Mouse (Mus musculus) left cerebral cortex, adult 2 months (tissue): ENCODE results near the gene Rxfp3. TPM values are rescaled to one million over a fixed set of nuclear protein-coding genes. Genes with fewer than 3 reads are reported as not detected.
"Not testable (repeated sequence)": the region's sequence is repeated elsewhere in the genome, so short reads cannot be mapped to it uniquely, and the experiment has no call there.

Experiments
- DNase-seq, 2 experiments: peaks; one replicate each; pipeline ENCODE4 v3.0.0; 2021 to 2022; ENCODE audit warnings: low spot score in 2 of 2, mixed read lengths in 1 of 2; ENCODE audit errors: extremely low spot score in 1 of 2
- H3K27ac ChIP-seq: fragments of 200-600 bp; 2 replicates; pipeline ENCODE4 v1.8.1; 2022
- H3K4me3 ChIP-seq: fragments of 200-600 bp; 2 replicates; pipeline ENCODE4 v1.8.1; 2022
- CTCF ChIP-seq: fragments of 200-600 bp; IDR thresholded peaks from 2 replicates; pipeline ENCODE4 v1.8.1; 2022; ENCODE audit warnings: antibody characterized with exemption, mild to moderate bottlenecking, moderate library complexity
- intact Hi-C: fragments of 180-260 bp; cut with DNase I; formaldehyde crosslinking; loops from one replicate; pipeline ENCODE4 v1.15.1; 2025
- total RNA-seq, 2 experiments: library from RNA; stranded (reverse); gene quantifications; 2 replicates each; pipeline ENCODE4 v1.2.3; 2021

The Rxfp3 gene
- total RNA-seq, 2 experiments from 2014 or later: 3.1 to 3.8 TPM

- intact Hi-C loops: no loop called here
- H3K27ac ChIP-seq: no peak overlapping the region
- DNase-seq: no peak
- no peak for TF ChIP-seq CTCF
- H3K4me3 ChIP-seq: no peak overlapping the region
Measured at GRCm38 (mm10) chr15:11026801-11027561, 10.8 kb downstream of the Rxfp3 start.

GRCm38 (mm10) chr15:11014931-11015330 is 22.9 kb downstream of the Rxfp3 start:
- intact Hi-C loops: no loop called here

GRCm38 (mm10) chr15:11010976-11011548 is 26.7 kb downstream of the Rxfp3 start:
- no peak for TF ChIP-seq CTCF
- intact Hi-C loops: no loop called here
- no peak overlapping the region for H3K4me3 ChIP-seq
- no peak for DNase-seq
- H3K27ac ChIP-seq: no peak overlapping the region

More at GRCm38 (mm10) chr15:11014931-11015330, 22.9 kb downstream of the Rxfp3 start:
- H3K4me3 ChIP-seq: no peak overlapping the region
- TF ChIP-seq CTCF: no peak
- DNase-seq: no peak
- no peak overlapping the region for H3K27ac ChIP-seq

GRCm38 (mm10) chr15:11008756-11009155 is 29.0 kb downstream of the Rxfp3 start:
- no peak for DNase-seq
- Histone ChIP-seq H3K4me3 (no peak overlapping the region), H3K27ac (no peak overlapping the region)
- intact Hi-C loops: loop anchor here (1.0 kb wide), 1 partner anchor 374 kb away; no protein-coding TSS in a partner anchor
- peak; percentile 53 for TF ChIP-seq CTCF

GRCm38 (mm10) chr15:11004646-11005045 is 33.1 kb downstream of the Rxfp3 start:
- TF ChIP-seq CTCF: no peak
- no peak for DNase-seq
- intact Hi-C loops: no loop called here
- no peak overlapping the region for H3K4me3 ChIP-seq
- H3K27ac ChIP-seq: no peak overlapping the region

- intact Hi-C loops: no loop called here
- Histone ChIP-seq H3K4me3 (no peak overlapping the region), H3K27ac (no peak overlapping the region)
- no peak for DNase-seq
- no peak for TF ChIP-seq CTCF
Measured at GRCm38 (mm10) chr15:11003791-11004190, 34.0 kb downstream of the Rxfp3 start.

GRCm38 (mm10) chr15:11000421-11000820 is 37.4 kb downstream of the Rxfp3 start, which contains the start of gene Slc45a2:
TSS of gene Slc45a2 (plus strand) at chr15:11000721.
- DNase-seq: no peak
- H3K27ac ChIP-seq: no peak within 1 kb of the TSS
- no peak for TF ChIP-seq CTCF
- intact Hi-C loops: no loop called here
- no peak within 1 kb of the TSS; the same call in 1 of the 2 replicates for H3K4me3 ChIP-seq

- Histone ChIP-seq H3K4me3 (no peak overlapping the region; the same call in 1 of the 2 replicates), H3K27ac (no peak overlapping the region)
- intact Hi-C loops: no loop called here
- no peak for TF ChIP-seq CTCF
- no peak for DNase-seq
Measured at GRCm38 (mm10) chr15:10999832-11000231, 38.0 kb downstream of the Rxfp3 start.

GRCm38 (mm10) chr15:10991566-10991965 is 46.2 kb downstream of the Rxfp3 start:
- TF ChIP-seq CTCF: peak; percentile 44
- no peak for DNase-seq
- no peak overlapping the region for H3K27ac ChIP-seq
- H3K4me3 ChIP-seq: no peak overlapping the region
- intact Hi-C loops: loop anchor here (2.0 kb wide), 1 partner anchor 71 kb away; no protein-coding TSS in a partner anchor

- intact Hi-C loops: loop anchor here (2.0 kb wide), 1 partner anchor 70 kb away; no protein-coding TSS in a partner anchor
- Histone ChIP-seq H3K4me3 (no peak overlapping the region), H3K27ac (no peak overlapping the region)
- no peak for TF ChIP-seq CTCF
- no peak for DNase-seq
Measured at GRCm38 (mm10) chr15:10990411-10990810, 47.4 kb downstream of the Rxfp3 start.

GRCm38 (mm10) chr15:10986477-10986876 is 51.3 kb downstream of the Rxfp3 start:
- H3K27ac ChIP-seq, DNase-seq, H3K4me3 ChIP-seq, intact Hi-C loops: not testable (repeated sequence)

GRCm38 (mm10) chr15:10985756-10986155 is 52.0 kb downstream of the Rxfp3 start:
- no peak for TF ChIP-seq CTCF
- no peak for DNase-seq
- H3K27ac ChIP-seq: no peak overlapping the region
- no peak overlapping the region for H3K4me3 ChIP-seq
- intact Hi-C loops: no loop called here

Other genes with a start within 250 kb of the Rxfp3 start
- gene C1qtnf3, start 85.7 kb downstream of the Rxfp3 start, total RNA-seq: under 1 TPM in 1 of 2 experiments, not detected in 1; 0.14 TPM
- gene Amacr, start 56.2 kb downstream of the Rxfp3 start, total RNA-seq: 10 to 100 TPM; 11.2 to 11.9 TPM
- under 1 TPM in 1 of 2 experiments, not detected in 1; 0.19 TPM for gene Slc45a2, start 37.3 kb downstream of the Rxfp3 start, total RNA-seq
- under 1 TPM; 0.48 to 0.58 TPM for gene Adamts12, start 26.8 kb upstream of the Rxfp3 start, total RNA-seq